In the genomic region with DNA sequence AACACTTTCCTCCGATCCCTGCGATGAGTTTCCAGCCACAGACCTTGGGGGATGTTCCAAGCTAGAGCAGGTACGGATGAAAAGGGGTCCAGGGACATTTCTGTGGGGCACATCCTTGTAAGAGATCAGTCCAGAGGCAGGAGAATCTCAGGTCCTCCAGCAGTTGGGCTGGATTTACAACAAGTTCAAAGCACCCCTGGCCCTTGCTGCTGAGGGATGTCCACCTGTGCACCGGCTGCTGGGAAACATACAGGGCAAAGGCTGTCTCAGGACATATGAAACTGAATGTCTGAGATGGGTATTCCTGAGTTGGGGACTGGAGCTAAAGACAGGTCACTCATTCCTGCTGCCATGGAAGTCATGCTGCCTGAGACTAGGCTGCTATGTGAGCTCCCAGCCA, we compare ENCODE assay signal across 36 mouse cellular contexts. TPM values are rescaled to one million over a fixed set of nuclear protein-coding genes. Genes with fewer than 3 reads are reported as not detected.
"Had no signal": no experiment of that assay in that cellular context is flagged by ENCODE, and none has a peak within 500 bp of the region (broad histone marks: within the 10 kb centered on the region; RNA-seq: fewer than 3 reads in every experiment).

No protein-coding gene starts in this region.

- ATAC-seq: liver, embryonic 12.5 days; liver, postnatal 0 days; lung, postnatal 0 days; midbrain, embryonic 13.5 days; midbrain, embryonic 15.5 days; midbrain, embryonic 16.5 days had no signal

- H3K9ac ChIP-seq: limb, embryonic 12.5 days; limb, embryonic 13.5 days; limb, embryonic 15.5 days; liver, embryonic 12.5 days; liver, embryonic 13.5 days; liver, embryonic 14.5 days; liver, embryonic 15.5 days; liver, postnatal 0 days; lung, embryonic 14.5 days; lung, embryonic 15.5 days; midbrain, embryonic 12.5 days; midbrain, embryonic 13.5 days; midbrain, embryonic 15.5 days had no signal

- DNase-seq: left cerebral cortex, postnatal 4 days; liver; liver, embryonic 13.5 days; liver, postnatal 0 days; lung, adult 18-20 months; lung, adult 2 months; lung, embryonic 14.5 days; lung, postnatal 10 days; lung, postnatal 14 days; lung, postnatal 36 days; lung, postnatal 4 days; midbrain, embryonic 14.5 days had no signal

- H3K4me1 ChIP-seq: limb, embryonic 10.5 days; limb, embryonic 12.5 days; limb, embryonic 13.5 days; limb, embryonic 15.5 days; liver, embryonic 12.5 days; liver, embryonic 13.5 days; liver, embryonic 15.5 days; lung, embryonic 15.5 days; midbrain, embryonic 10.5 days; midbrain, embryonic 12.5 days; midbrain, embryonic 13.5 days; midbrain, embryonic 15.5 days had no signal

- H3K27me3 ChIP-seq: lung, embryonic 15.5 days; midbrain, embryonic 15.5 days had no signal

- H3K36me3 ChIP-seq: limb, embryonic 10.5 days; limb, embryonic 12.5 days; limb, embryonic 13.5 days; limb, embryonic 15.5 days; liver, embryonic 12.5 days; liver, embryonic 13.5 days; liver, embryonic 15.5 days; lung, embryonic 15.5 days; midbrain, embryonic 10.5 days; midbrain, embryonic 12.5 days; midbrain, embryonic 13.5 days; midbrain, embryonic 15.5 days had no signal

- H3K4me3 ChIP-seq: limb, embryonic 10.5 days; limb, embryonic 12.5 days; limb, embryonic 13.5 days; limb, embryonic 15.5 days; liver, embryonic 12.5 days; liver, embryonic 13.5 days; liver, embryonic 15.5 days; lung, embryonic 15.5 days; megakaryocyte, embryonic 14.5 days; midbrain, embryonic 10.5 days; midbrain, embryonic 12.5 days; midbrain, embryonic 13.5 days; midbrain, embryonic 15.5 days; myocyte had no signal

- H3K27ac ChIP-seq: limb, embryonic 10.5 days; limb, embryonic 12.5 days; limb, embryonic 13.5 days; limb, embryonic 15.5 days; liver, embryonic 12.5 days; liver, embryonic 13.5 days; liver, embryonic 14.5 days; liver, embryonic 15.5 days; lung, embryonic 15.5 days; macrophage; midbrain, embryonic 10.5 days; midbrain, embryonic 12.5 days; midbrain, embryonic 13.5 days; midbrain, embryonic 15.5 days had no signal

- H3K4me2 ChIP-seq: limb, embryonic 12.5 days; limb, embryonic 13.5 days; limb, embryonic 15.5 days; liver, embryonic 11.5 days; liver, embryonic 12.5 days; liver, embryonic 13.5 days; liver, embryonic 15.5 days; lung, embryonic 14.5 days; lung, embryonic 15.5 days; midbrain, embryonic 11.5 days; midbrain, embryonic 12.5 days; midbrain, embryonic 13.5 days; midbrain, embryonic 15.5 days had no signal

- H3K9me3 ChIP-seq: limb, embryonic 10.5 days; limb, embryonic 12.5 days; limb, embryonic 13.5 days; limb, embryonic 15.5 days; liver, embryonic 12.5 days; liver, embryonic 13.5 days; liver, embryonic 15.5 days; lung, embryonic 15.5 days; midbrain, embryonic 10.5 days; midbrain, embryonic 12.5 days; midbrain, embryonic 13.5 days; midbrain, embryonic 15.5 days had no signal

RNA-seq across cellular contexts. Expression of gene Cplx1, which starts 7.2 kb away (rescaled TPM):
- total RNA-seq: liver, adult 2 months; megakaryocyte progenitor cell, adult 5-6 weeks; megakaryocyte, adult 5-6 weeks; megakaryocyte-erythroid progenitor cell, adult 5-6 weeks; monocyte, adult 5-6 weeks had no signal
- polyA plus RNA-seq: liver, adult 2 months; liver, embryonic 11.5 days; liver, embryonic 14.5 days; liver, postnatal 0 days; macrophage; myocyte had no signal
